ENCODE assay signal across 10 mouse cellular contexts in the genomic region with DNA sequence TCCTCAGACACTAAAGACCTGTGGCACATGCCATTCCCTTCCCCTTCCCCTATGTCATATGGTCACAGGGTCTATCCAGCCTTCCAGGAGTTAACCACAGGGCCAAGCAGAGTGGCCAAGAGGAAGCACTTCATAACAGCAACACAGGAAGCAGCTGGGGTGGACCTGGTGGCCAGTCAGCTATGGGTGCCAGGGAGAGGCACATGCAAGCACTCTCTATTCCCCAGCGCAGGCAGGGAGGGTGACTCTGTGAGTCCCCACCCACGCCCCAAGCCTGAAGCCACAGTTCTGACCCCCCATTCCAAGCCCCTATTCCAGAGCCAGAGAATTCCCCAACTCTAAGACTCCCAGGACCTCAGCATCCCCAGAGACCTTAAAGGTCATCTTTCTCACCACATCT.
DNase-seq lines count a peak whose midpoint lies in the region; ATAC-seq and TF ChIP-seq lines count a peak whose summit lies in the region.
"Had no signal": no experiment of that assay in that cellular context is flagged by ENCODE, and none has a peak within 500 bp of the region (broad histone marks: within the 10 kb centered on the region; RNA-seq: fewer than 3 reads in every experiment).

No protein-coding gene starts in this region.

- H3K4me1 ChIP-seq in midbrain, embryonic 11.5 days (ENCODE audit: control insufficient read depth, insufficient read depth, low read length): peaks cover 8% of the 10 kb centered on the region
- H3K4me1 ChIP-seq in midbrain, embryonic 13.5 days (replicated peaks): peaks cover 19% of the 10 kb centered on the region
- H3K4me1 ChIP-seq in heart, postnatal 0 days (ENCODE audit: control insufficient read depth, insufficient read depth): peaks cover 90% of the 10 kb centered on the region

- peak; percentile 70 for DNase-seq in midbrain, embryonic 11.5 days (ENCODE audit: low spot score, missing footprints)
- DNase-seq in heart, postnatal 0 days (ENCODE audit: low spot score): no peak
- DNase-seq in lung, adult 18-20 months: peak; percentile 80 to 88
- DNase-seq in adipocyte (ENCODE audit: low spot score): no peak
- DNase-seq in cerebellum, postnatal 4 days (ENCODE audit: low spot score in 2 of 2): no peak
- no peak for DNase-seq in spleen, postnatal 4 days (ENCODE audit: low spot score in 2 of 2)
- no peak for DNase-seq in cerebellum, adult 8-10 months

- no peak for TF ChIP-seq EP300 in heart, postnatal 0 days (IDR thresholded peaks at IDR 0.05; ENCODE audit: low read depth)

- no peak overlapping the region for H3K9ac ChIP-seq in midbrain, embryonic 11.5 days (ENCODE audit: low read length)
- no peak overlapping the region for H3K9ac ChIP-seq in midbrain, embryonic 13.5 days (replicated peaks)
- H3K9ac ChIP-seq in heart, postnatal 0 days (replicated peaks; ENCODE audit: low read depth, low read length): peak overlapping the region; percentile 72
- H3K9ac ChIP-seq: forebrain, embryonic 15.5 days had no signal

- H3K4me3 ChIP-seq in midbrain, embryonic 11.5 days (ENCODE audit: low read depth, low read length): no peak overlapping the region
- H3K4me3 ChIP-seq in midbrain, embryonic 13.5 days (replicated peaks): no peak overlapping the region
- peak overlapping the region; percentile 74 for H3K4me3 ChIP-seq in heart, postnatal 0 days (ENCODE audit: low read depth, low read length)
- H3K4me3 ChIP-seq: forebrain, embryonic 15.5 days had no signal

- TF ChIP-seq CTCF in heart, postnatal 0 days (IDR thresholded peaks at IDR 0.05; ENCODE audit: low read depth): no peak

- WGBS in midbrain, embryonic 11.5 days: 92% methylated on average over 2 of the region's 2 CpGs
- WGBS in midbrain, embryonic 13.5 days: 67% methylated on average over 2 of the region's 2 CpGs
- 47% methylated on average over 2 of the region's 2 CpGs for WGBS in heart, postnatal 0 days

- no peaks in the 10 kb centered on the region for H3K36me3 ChIP-seq in midbrain, embryonic 11.5 days (ENCODE audit: control insufficient read depth, insufficient read depth, low read length)
- no peaks in the 10 kb centered on the region for H3K36me3 ChIP-seq in midbrain, embryonic 13.5 days
- H3K36me3 ChIP-seq in heart, postnatal 0 days (replicated peaks; ENCODE audit: control insufficient read depth, insufficient read depth, low read length): 0 out of 2 replicates have a peak, but pooled peaks cover 9% of the 10 kb centered on the region
- H3K36me3 ChIP-seq: forebrain, embryonic 15.5 days; G1E had no signal

- no peaks in the 10 kb centered on the region for H3K9me3 ChIP-seq in midbrain, embryonic 11.5 days (ENCODE audit: control insufficient read depth, low read length)
- no peaks in the 10 kb centered on the region for H3K9me3 ChIP-seq in midbrain, embryonic 13.5 days
- H3K9me3 ChIP-seq in heart, postnatal 0 days (replicated peaks; ENCODE audit: control insufficient read depth, low read length): no peaks in the 10 kb centered on the region
- H3K9me3 ChIP-seq: forebrain, embryonic 15.5 days; G1E had no signal

- H3K27ac ChIP-seq in midbrain, embryonic 11.5 days (ENCODE audit: low read depth, low read length): no peak overlapping the region
- H3K27ac ChIP-seq in midbrain, embryonic 13.5 days: no peak overlapping the region
- peak overlapping the region; percentile 94 for H3K27ac ChIP-seq in heart, postnatal 0 days (ENCODE audit: low read depth)
- H3K27ac ChIP-seq: forebrain, embryonic 15.5 days had no signal

- H3K4me2 ChIP-seq in midbrain, embryonic 11.5 days: no peak overlapping the region
- no peak overlapping the region for H3K4me2 ChIP-seq in midbrain, embryonic 13.5 days (replicated peaks)
- peak overlapping the region; percentile 74 for H3K4me2 ChIP-seq in heart, postnatal 0 days (ENCODE audit: low read depth, low read length)
- H3K4me2 ChIP-seq: forebrain, embryonic 15.5 days had no signal

- no peak for ATAC-seq in midbrain, embryonic 11.5 days (ENCODE audit: low FRiP score)
- ATAC-seq in midbrain, embryonic 13.5 days: no peak
- no peak for ATAC-seq in heart, postnatal 0 days (ENCODE audit: insufficient read depth, low read depth)
- ATAC-seq: forebrain, embryonic 15.5 days had no signal

- peaks cover 12% of the 10 kb centered on the region for H3K27me3 ChIP-seq in midbrain, embryonic 11.5 days (ENCODE audit: control insufficient read depth, insufficient read depth, low read length)
- peaks cover 27% of the 10 kb centered on the region for H3K27me3 ChIP-seq in midbrain, embryonic 13.5 days
- no peaks in the 10 kb centered on the region for H3K27me3 ChIP-seq in heart, postnatal 0 days (ENCODE audit: control insufficient read depth, insufficient read depth, low read length)

Comparison
In these comparisons a context has a peak if more than half of its experiments do, and no peak if none do; other contexts are left out.
1. DNase-seq: peak in midbrain, embryonic 11.5 days (single experiment) and lung, adult 18-20 months (2 of 2); none in heart, postnatal 0 days (single experiment), adipocyte (single experiment), cerebellum, postnatal 4 days (0 of 2), spleen, postnatal 4 days (0 of 2) and cerebellum, adult 8-10 months (single experiment).